Mouse (Mus musculus): ENCODE results near the gene Slc29a2.

GRCm38 (mm10) chr19:4992904-4993303 is 30.8 kb upstream of the Slc29a2 start:
- TF ChIP-seq CTCF (IDR thresholded peaks at IDR 0.05; ENCODE audit: low read depth, low read length) (no peak), POLR2A (IDR thresholded peaks at IDR 0.05; ENCODE audit: extremely low read depth, insufficient read depth, low read length) (no peak)

All from liver, adult 2 months (tissue).